Mouse (Mus musculus) cerebellum, adult 9-11 months (tissue): ENCODE results near the gene Myef2.

Experiments
- DNase-seq: peaks from one replicate; pipeline ENCODE4 v3.0.0; 2022

Gene Myef2

GRCm38 (mm10) chr2:125067373-125067772 is 56.1 kb downstream of the Myef2 start:
- no peak for DNase-seq

GRCm38 (mm10) chr2:125062944-125063343 is 60.5 kb downstream of the Myef2 start:
- DNase-seq: no peak

GRCm38 (mm10) chr2:125061451-125061850 is 62.0 kb downstream of the Myef2 start:
- DNase-seq: no peak

GRCm38 (mm10) chr2:125057250-125057815 is 66.1 kb downstream of the Myef2 start:
- DNase-seq: no peak

GRCm38 (mm10) chr2:125055316-125055903 is 68.1 kb downstream of the Myef2 start:
- DNase-seq: no peak
